Mouse (Mus musculus) ES-Bruce4 (cell line): Measurements from ENCODE around the gene Nbeal2. TPM values are rescaled to one million over a fixed set of nuclear protein-coding genes. Genes with fewer than 3 reads are reported as not detected.

ENCODE experiments used
- H3K27ac ChIP-seq: 2 replicates; pipeline ENCODE4 v1.5.1; 2012; ENCODE audit warnings: low read length, inconsistent platforms; ENCODE audit not compliant: insufficient read depth
- H3K27me3 ChIP-seq: 2 replicates; pipeline ENCODE4 v1.6.1; 2012; ENCODE audit warnings: mild to moderate bottlenecking, low read length, inconsistent platforms; ENCODE audit not compliant: control insufficient read depth, poor library complexity, insufficient read depth, severe bottlenecking
- H3K36me3 ChIP-seq: 2 replicates; pipeline ENCODE4 v1.6.1; 2012; ENCODE audit warnings: inconsistent platforms, mild to moderate bottlenecking, low read length, moderate library complexity; ENCODE audit not compliant: control insufficient read depth, poor library complexity, insufficient read depth, severe bottlenecking
- H3K4me1 ChIP-seq: one replicate; pipeline ENCODE4 v1.8.1; 2011; ENCODE audit warnings: low read length; ENCODE audit not compliant: control insufficient read depth, insufficient read depth
- H3K4me3 ChIP-seq: 2 replicates; pipeline ENCODE4 v1.5.1; 2011; ENCODE audit warnings: low read depth, mild to moderate bottlenecking, low read length
- H3K9ac ChIP-seq: 2 replicates; pipeline ENCODE4 v1.6.1; 2012; ENCODE audit warnings: low read depth, mild to moderate bottlenecking, inconsistent platforms; ENCODE audit not compliant: poor library complexity, severe bottlenecking
- H3K9me3 ChIP-seq: replicated peaks from 2 replicates; pipeline ENCODE4 v1.6.1; 2012; ENCODE audit warnings: mild to moderate bottlenecking, low read length, inconsistent platforms; ENCODE audit not compliant: control insufficient read depth, poor library complexity, insufficient read depth, severe bottlenecking
- CTCF ChIP-seq: IDR thresholded peaks from one replicate; pipeline ENCODE4 v1.8.1; 2011; ENCODE audit warnings: low read depth, low read length
- EP300 ChIP-seq: IDR thresholded peaks from 2 replicates; pipeline ENCODE4 v1.6.1; 2011; ENCODE audit warnings: low read depth, low read length; ENCODE audit not compliant: insufficient read depth
- POLR2A ChIP-seq: IDR thresholded peaks from one replicate; pipeline ENCODE4 v1.8.1; 2011; ENCODE audit warnings: low read length; ENCODE audit not compliant: insufficient read depth
- polyA plus RNA-seq: library from polyadenylated mRNA; stranded (reverse); fragments of >200 nt; gene quantifications from 2 replicates; pipeline ENCODE4 v1.2.4, GENCODE M21; 2011; ENCODE audit warnings: low read depth; ENCODE audit not compliant: missing spikeins, insufficient read depth, insufficient read length

Nbeal2 gene
- polyA plus RNA-seq, 1 experiment: 10.3 TPM

DNA sequence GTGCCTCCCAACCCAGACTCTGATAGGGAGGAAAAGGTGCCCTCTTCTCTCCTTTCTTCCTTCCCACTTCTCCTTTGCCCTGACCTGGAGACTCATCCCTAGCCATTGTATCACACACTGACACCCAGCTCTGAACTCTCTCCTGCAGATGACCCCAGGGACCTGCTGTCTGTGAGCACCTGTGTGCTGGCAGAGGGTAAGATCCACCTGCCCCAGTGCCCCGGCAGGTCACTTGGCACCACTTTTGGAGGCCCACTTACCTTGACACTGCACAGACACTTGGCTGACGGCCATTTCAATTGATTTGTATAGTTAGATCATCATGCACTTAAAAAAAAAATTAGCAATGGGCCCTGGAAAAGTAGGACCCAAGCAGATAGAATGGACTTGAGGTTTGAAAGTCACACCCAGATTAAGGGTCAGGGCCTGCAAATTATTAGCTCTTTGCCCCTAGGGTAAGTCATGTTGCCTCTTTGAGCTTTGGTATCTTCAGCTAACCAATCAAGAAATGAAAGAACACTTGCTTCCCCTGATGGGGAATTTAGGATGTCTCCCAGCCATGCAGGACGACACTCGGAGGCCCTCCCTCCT is 41.3 kb upstream of the Nbeal2 start:
- TF ChIP-seq POLR2A: no peak
- no peak for TF ChIP-seq CTCF
- no peak for TF ChIP-seq EP300
- Histone ChIP-seq H3K9me3 (no peaks in the 10 kb centered on the region), H3K4me3 (no peak overlapping the region), H3K36me3 (no peaks in the 10 kb centered on the region), H3K4me1 (no peaks in the 10 kb centered on the region), H3K27me3 (no peaks in the 10 kb centered on the region), H3K27ac (no peak overlapping the region), H3K9ac (no peak overlapping the region)

DNA sequence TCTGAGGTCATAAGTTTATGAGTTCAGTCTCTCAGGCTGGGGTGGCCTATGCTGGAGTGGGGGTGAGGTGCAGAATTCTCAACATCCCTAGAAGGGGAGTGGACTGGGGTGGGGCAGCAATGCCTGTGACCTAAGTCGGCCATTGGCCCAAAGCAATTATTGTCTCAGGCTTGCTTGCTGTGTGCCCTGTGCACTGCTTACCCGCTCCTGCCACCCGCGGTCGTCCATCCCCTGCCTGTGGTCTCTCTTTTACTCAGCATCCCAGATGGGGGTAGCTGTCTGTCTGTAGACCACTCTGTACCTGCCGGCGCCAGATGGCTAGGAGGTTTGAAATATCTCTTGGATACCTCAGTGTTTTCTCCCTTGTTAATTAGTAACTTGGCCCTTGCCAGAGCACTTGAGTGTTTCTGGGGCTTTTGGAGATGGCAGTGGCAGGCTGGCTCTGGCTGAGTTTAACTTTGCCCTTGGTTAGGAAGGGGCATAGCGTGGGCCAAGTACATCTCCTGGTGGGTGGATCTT is 35.4 kb upstream of the Nbeal2 start:
- no peak for TF ChIP-seq EP300
- no peak for TF ChIP-seq POLR2A
- no peak for TF ChIP-seq CTCF
- H3K4me1 ChIP-seq: peaks cover 14% of the 10 kb centered on the region
- H3K9me3 ChIP-seq: no peaks in the 10 kb centered on the region
- H3K9ac ChIP-seq: no peak overlapping the region
- H3K27ac ChIP-seq: no peak overlapping the region
- H3K4me3 ChIP-seq: no peak overlapping the region
- no peaks in the 10 kb centered on the region for H3K27me3 ChIP-seq
- no peaks in the 10 kb centered on the region for H3K36me3 ChIP-seq

DNA sequence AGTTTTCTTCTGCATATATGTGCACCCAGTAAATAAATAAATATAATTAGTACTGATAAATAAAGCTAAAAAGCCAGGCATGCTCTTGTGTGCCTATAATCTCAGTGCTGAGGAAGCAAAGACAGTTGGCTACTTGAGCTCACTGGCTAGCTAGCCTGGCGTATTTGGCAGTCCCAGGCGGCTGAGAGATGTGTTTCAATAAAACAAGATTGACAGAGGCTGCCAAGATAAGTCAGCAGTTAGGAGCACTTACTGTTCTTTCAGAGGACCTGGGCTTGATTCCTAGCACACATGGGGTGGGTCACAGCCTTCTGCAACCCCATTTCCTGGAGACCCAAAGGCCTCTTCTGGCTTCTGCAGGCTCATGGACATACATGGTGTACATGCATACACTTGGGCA is 33.9 kb upstream of the Nbeal2 start:
- Histone ChIP-seq H3K36me3 (no peaks in the 10 kb centered on the region), H3K9ac (no peak overlapping the region)

GRCm38 (mm10) chr9:110687061-110687460 is 33.1 kb upstream of the Nbeal2 start:
- Histone ChIP-seq H3K36me3 (no peaks in the 10 kb centered on the region), H3K27ac (no peak overlapping the region), H3K4me1 (peaks cover 26% of the 10 kb centered on the region), H3K27me3 (no peaks in the 10 kb centered on the region), H3K9me3 (no peaks in the 10 kb centered on the region), H3K9ac (no peak overlapping the region), H3K4me3 (no peak overlapping the region)
- TF ChIP-seq POLR2A (no peak), EP300 (no peak), CTCF (peak; percentile 49)

More for the DNA sequence above, 33.9 kb upstream of the Nbeal2 start:
- H3K4me1 ChIP-seq: peaks cover 23% of the 10 kb centered on the region
- no peak overlapping the region for H3K4me3 ChIP-seq
- no peaks in the 10 kb centered on the region for H3K27me3 ChIP-seq
- H3K27ac ChIP-seq: no peak overlapping the region
- H3K9me3 ChIP-seq: no peaks in the 10 kb centered on the region
- no peak for TF ChIP-seq EP300
- TF ChIP-seq POLR2A: no peak
- TF ChIP-seq CTCF: no peak

- Histone ChIP-seq H3K9me3 (no peaks in the 10 kb centered on the region), H3K27ac (no peak overlapping the region), H3K36me3 (no peaks in the 10 kb centered on the region), H3K4me3 (no peak overlapping the region), H3K9ac (no peak overlapping the region), H3K4me1 (peaks cover 26% of the 10 kb centered on the region), H3K27me3 (no peaks in the 10 kb centered on the region)
- TF ChIP-seq EP300: no peak
- no peak for TF ChIP-seq CTCF
- no peak for TF ChIP-seq POLR2A
Observed at GRCm38 (mm10) chr9:110686472-110686871, 32.5 kb upstream of the Nbeal2 start.

DNA sequence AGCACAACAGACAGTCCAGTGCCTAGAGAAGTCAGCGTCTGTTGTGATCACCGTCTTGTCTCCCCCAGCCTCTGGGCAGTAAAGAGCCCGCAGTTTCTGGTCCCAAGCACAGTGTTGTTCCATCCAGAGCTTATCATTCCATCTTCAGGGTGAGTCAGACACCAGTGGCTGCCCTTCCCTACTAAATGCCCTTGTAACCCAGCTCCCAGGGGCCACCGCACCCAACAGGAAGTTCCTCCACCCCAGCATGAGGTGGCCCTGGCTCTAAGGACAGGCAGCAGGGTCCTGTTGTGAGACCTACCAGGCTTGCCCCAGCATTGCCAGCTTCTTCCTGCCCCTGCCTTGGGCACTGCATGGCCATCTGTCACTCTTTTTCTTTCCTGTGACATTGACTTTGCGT is 31.6 kb upstream of the Nbeal2 start:
- Histone ChIP-seq H3K4me3 (no peak overlapping the region), H3K9ac (no peak overlapping the region), H3K4me1 (peaks cover 26% of the 10 kb centered on the region), H3K36me3 (no peaks in the 10 kb centered on the region), H3K27me3 (no peaks in the 10 kb centered on the region), H3K9me3 (no peaks in the 10 kb centered on the region), H3K27ac (no peak overlapping the region)
- TF ChIP-seq POLR2A: no peak
- TF ChIP-seq CTCF: no peak
- no peak for TF ChIP-seq EP300
